Mouse (Mus musculus) stomach, embryonic 16.5 days (tissue): ENCODE measurements around the gene Kcnip1. TPM values are rescaled to one million over a fixed set of nuclear protein-coding genes. Genes with fewer than 3 reads are reported as not detected.

Source experiments
- ATAC-seq: fragments of 200-750 bp; cut with Nextera tagmentation; 2 replicates; pipeline ENCODE4 v1.8.0; 2017; ENCODE audit warnings: moderate number of reproducible peaks, moderate TSS enrichment; ENCODE audit not compliant: insufficient read depth, low FRiP score
- H3K27ac ChIP-seq: fragments of 300-500 bp; sonication (generic); 2 replicates; pipeline ENCODE4 v1.5.1; 2014; ENCODE audit warnings: low read length
- H3K27me3 ChIP-seq: fragments of 300-500 bp; sonication (generic); 2 replicates; pipeline ENCODE4 v1.6.1; 2014; ENCODE audit warnings: low read length, control low read depth, mixed read lengths; ENCODE audit not compliant: control insufficient read depth, insufficient read depth
- H3K36me3 ChIP-seq: fragments of 300-500 bp; sonication (generic); 2 replicates; pipeline ENCODE4 v1.6.1; 2014; ENCODE audit warnings: low read length; ENCODE audit not compliant: control insufficient read depth, insufficient read depth
- H3K4me1 ChIP-seq: fragments of 300-500 bp; sonication (generic); 2 replicates; pipeline ENCODE4 v1.6.1; 2014; ENCODE audit warnings: low read length, control low read depth, mixed read lengths; ENCODE audit not compliant: control insufficient read depth, insufficient read depth
- H3K4me2 ChIP-seq: fragments of 300-500 bp; sonication (generic); 2 replicates; pipeline ENCODE4 v1.6.1; 2014; ENCODE audit warnings: low read depth, low read length, mixed read lengths
- H3K4me3 ChIP-seq: fragments of 300-500 bp; sonication (generic); replicated peaks from 2 replicates; pipeline ENCODE4 v1.5.1; 2014; ENCODE audit warnings: mild to moderate bottlenecking, low read length
- H3K9ac ChIP-seq: fragments of 300-500 bp; sonication (generic); 2 replicates; pipeline ENCODE4 v1.6.1; 2014; ENCODE audit warnings: low read length
- H3K9me3 ChIP-seq: fragments of 300-500 bp; sonication (generic); replicated peaks from 2 replicates; pipeline ENCODE4 v1.6.1; 2016; ENCODE audit warnings: low read length, control low read depth; ENCODE audit not compliant: control insufficient read depth
- WGBS: fragments of 180-500 bp; shearing (Covaris S2); extraction: QIAGEN DNeasy Blood & Tissue Kit; methylation state at CpG from one replicate; pipeline ENCODE4 v1.1.7; 2014; 5-methylcytosine and 5-hydroxymethylcytosine counted together
- polyA plus RNA-seq: library from polyadenylated mRNA; unstranded; fragments of >200 nt; fragmentation: Nextera tagmentation; extraction: Ambion mirVana; gene quantifications from 2 replicates; pipeline ENCODE4 v1.2.1, GENCODE M21; 2015

Kcnip1 gene
- polyA plus RNA-seq, 1 experiment from 2014 or later = 10.7 TPM

DNA sequence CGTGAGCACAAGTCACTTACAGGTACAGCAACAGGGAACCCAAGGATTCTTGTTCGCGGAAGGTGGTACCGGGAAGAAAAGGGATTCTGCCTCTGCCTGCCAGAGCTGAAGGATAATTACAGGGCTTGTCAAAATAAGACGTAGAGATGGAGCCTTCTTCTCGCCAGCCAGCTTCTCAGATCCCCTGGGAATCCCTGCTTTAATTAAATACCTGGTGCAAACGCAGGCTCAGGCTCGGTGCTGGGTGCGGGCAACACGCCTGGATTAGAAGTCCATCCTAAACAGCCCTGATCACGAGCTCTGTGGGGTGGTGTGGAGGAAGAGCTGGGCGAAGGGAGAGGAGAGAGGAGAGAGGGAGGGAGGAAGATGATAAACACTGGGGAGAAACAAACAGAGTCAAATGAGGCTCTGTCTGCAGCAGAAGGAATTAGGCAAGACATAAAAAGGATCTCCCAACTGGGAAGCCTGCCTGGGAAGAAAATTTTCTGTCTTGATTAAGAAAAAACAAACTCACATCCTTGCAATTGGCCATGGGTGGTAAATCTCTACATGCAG, 194.8 kb downstream of the Kcnip1 start:
- H3K4me1 ChIP-seq = no peaks in the 10 kb centered on the region
- no peaks in the 10 kb centered on the region for H3K27me3 ChIP-seq
- 58% methylated on average over 12 of the region's 12 CpGs for WGBS
- H3K9me3 ChIP-seq = no peaks in the 10 kb centered on the region
- H3K9ac ChIP-seq = no peak overlapping the region
- no peak overlapping the region for H3K4me2 ChIP-seq
- ATAC-seq = no peak
- no peak overlapping the region for H3K4me3 ChIP-seq
- no peaks in the 10 kb centered on the region for H3K36me3 ChIP-seq
- no peak overlapping the region for H3K27ac ChIP-seq

DNA sequence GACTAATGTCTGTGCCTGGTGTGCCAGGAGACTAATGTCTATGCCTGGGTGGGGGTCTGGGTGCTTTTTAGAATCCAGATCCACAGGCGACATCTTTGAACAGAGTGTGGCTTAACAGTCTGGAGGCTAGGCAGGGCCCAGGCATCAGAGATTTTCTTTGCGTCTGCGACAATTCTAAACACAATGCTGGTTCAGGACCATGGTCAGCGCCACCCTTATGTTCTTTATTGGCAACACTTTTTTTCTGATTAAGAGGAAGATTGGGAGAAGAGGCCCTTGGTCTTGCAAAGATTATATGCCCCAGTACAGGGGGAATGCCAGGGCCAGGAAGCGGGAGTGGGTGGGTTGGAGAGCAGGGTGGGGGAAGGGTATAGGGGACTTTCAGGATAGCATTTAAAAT, 205.6 kb downstream of the Kcnip1 start:
- no peak for ATAC-seq
- no peak overlapping the region for H3K4me2 ChIP-seq
- no peaks in the 10 kb centered on the region for H3K27me3 ChIP-seq
- no peaks in the 10 kb centered on the region for H3K4me1 ChIP-seq
- no peaks in the 10 kb centered on the region for H3K9me3 ChIP-seq
- no peak overlapping the region for H3K27ac ChIP-seq
- no peaks in the 10 kb centered on the region for H3K36me3 ChIP-seq
- H3K4me3 ChIP-seq = no peak overlapping the region
- 23% methylated on average over 5 of the region's 5 CpGs for WGBS
- no peak overlapping the region for H3K9ac ChIP-seq

DNA sequence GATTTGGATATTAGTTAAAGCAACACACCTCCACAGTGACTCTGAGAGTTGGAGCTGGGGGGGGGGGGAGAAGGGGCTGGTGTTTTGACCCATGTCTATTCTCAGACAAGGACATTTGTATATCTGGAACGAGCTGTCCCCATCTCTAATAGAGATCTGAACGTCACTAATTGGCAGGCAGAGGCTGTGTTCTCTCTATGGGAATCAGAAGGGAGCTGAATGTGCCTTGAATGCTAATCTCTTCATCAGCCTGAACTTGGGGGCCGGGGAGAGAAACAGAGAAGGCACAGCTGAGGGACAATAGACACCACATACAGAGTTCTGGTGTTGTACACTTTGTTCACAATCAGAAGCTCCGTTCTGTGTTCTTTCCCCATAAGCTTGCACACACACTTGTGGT, 206.4 kb downstream of the Kcnip1 start:
- ATAC-seq = no peak
- Histone ChIP-seq H3K4me2 (no peak overlapping the region), H3K27ac (no peak overlapping the region), H3K9me3 (no peaks in the 10 kb centered on the region), H3K36me3 (no peaks in the 10 kb centered on the region), H3K4me1 (no peaks in the 10 kb centered on the region), H3K4me3 (no peak overlapping the region), H3K27me3 (no peaks in the 10 kb centered on the region), H3K9ac (no peak overlapping the region)
- WGBS = 79% methylated on average over 4 of the region's 4 CpGs

DNA sequence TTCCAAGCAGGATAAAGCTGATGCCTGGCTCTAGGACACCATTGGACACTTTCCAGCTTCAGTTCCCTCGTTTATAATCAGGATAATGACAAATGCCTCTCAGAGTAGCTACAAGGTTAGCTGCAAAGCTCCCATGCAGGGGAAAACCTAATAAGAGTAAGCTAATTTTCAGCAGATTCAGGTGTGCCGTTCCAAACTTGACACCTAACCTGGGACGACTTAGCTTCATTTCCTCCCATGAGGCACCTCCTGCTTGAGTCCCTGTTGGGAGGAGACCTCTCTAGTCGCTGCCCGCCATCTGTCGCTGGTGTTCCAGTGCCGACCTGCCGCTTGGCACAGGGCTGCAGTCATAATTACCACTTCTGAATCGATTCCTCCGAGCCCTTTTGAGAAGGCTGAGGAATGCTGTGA, 211.4 kb downstream of the Kcnip1 start:
- 39% methylated on average over 10 of the region's 10 CpGs for WGBS
- Histone ChIP-seq H3K9me3 (no peaks in the 10 kb centered on the region), H3K27me3 (no peaks in the 10 kb centered on the region), H3K4me3 (no peak overlapping the region), H3K4me2 (no peak overlapping the region), H3K9ac (no peak overlapping the region), H3K27ac (no peak overlapping the region), H3K36me3 (no peaks in the 10 kb centered on the region), H3K4me1 (peaks cover 5% of the 10 kb centered on the region; the same call in 1 of the 2 replicates)
- no peak for ATAC-seq

DNA sequence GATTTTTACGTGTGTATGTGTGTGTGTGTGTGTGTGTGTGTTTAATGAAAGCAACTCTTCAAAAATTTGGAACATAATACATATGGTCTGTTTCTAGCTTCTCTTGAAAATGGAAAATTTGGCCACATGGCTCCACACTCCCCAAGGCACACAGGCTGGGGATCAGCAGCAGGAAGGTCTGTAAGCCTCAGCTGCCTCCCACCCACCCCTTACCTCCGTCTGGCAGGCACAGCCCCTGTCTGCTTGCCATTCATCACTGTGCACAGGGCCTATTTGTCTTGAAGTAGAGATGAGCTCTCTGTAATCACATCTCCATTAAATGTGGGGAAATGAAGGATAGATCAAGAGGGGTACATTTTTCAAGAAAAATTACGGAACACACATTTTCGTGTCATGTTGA, 212.7 kb downstream of the Kcnip1 start:
- ATAC-seq = no peak
- Histone ChIP-seq H3K36me3 (no peaks in the 10 kb centered on the region), H3K4me3 (no peak overlapping the region), H3K9me3 (no peaks in the 10 kb centered on the region), H3K27ac (no peak overlapping the region), H3K27me3 (no peaks in the 10 kb centered on the region), H3K4me1 (peaks cover 5% of the 10 kb centered on the region; the same call in 1 of the 2 replicates), H3K9ac (no peak overlapping the region), H3K4me2 (no peak overlapping the region)
- 37% methylated on average over 4 of the region's 4 CpGs for WGBS

DNA sequence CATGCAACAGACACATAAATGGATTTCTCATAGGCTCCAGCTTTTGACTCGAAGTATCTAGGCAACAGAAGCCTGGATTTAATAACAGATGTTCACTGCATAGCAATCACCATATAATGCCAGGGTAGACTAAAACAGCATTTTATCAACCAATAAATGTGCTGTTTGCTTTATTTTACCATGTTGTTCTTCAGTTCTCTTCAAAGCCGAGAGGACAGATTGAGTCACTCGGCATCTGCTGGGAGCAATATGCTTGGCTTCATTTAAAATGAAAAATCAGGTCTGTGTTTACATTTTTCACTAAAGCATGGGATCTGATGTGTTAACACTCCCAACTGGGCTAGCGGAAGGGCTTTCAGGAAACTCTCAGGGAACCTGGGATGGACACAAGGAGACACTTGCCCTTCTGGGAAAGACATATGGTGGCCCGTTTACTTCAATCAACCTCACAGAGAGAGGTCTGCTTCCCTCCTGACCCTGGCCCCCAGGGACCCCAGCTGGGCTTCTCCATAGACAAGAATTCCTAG, 220.3 kb downstream of the Kcnip1 start:
- no peaks in the 10 kb centered on the region for H3K4me1 ChIP-seq
- no peak overlapping the region for H3K4me3 ChIP-seq
- H3K36me3 ChIP-seq = no peaks in the 10 kb centered on the region
- no peak for ATAC-seq
- no peak overlapping the region for H3K9ac ChIP-seq
- H3K4me2 ChIP-seq = no peak overlapping the region
- WGBS = 44% methylated on average over 5 of the region's 5 CpGs
- no peaks in the 10 kb centered on the region for H3K27me3 ChIP-seq
- no peak overlapping the region for H3K27ac ChIP-seq
- no peaks in the 10 kb centered on the region for H3K9me3 ChIP-seq

DNA sequence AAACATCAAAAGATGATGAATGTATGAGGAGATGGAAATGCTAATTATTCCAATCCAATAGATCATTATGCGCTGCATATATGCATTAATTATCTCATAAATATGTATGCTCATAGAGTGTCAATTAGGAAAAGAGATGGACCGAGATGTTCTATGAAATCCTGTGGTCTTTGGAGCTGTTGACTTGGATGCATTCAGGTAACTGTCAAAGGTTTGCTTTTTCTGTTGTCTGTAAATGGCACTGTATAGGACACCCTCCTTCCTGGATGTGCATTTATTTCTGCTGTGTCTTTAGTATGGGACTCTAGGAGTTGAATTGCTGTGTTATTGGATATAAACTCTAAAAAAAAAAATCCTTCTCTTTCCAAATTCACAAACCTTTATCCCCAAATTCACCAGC, 220.9 kb downstream of the Kcnip1 start:
- Histone ChIP-seq H3K4me3 (no peak overlapping the region), H3K9me3 (no peaks in the 10 kb centered on the region), H3K36me3 (no peaks in the 10 kb centered on the region), H3K27ac (no peak overlapping the region), H3K4me1 (no peaks in the 10 kb centered on the region), H3K9ac (no peak overlapping the region), H3K27me3 (no peaks in the 10 kb centered on the region), H3K4me2 (no peak overlapping the region)
- 88% methylated on average over 2 of the region's 2 CpGs for WGBS
- no peak for ATAC-seq

DNA sequence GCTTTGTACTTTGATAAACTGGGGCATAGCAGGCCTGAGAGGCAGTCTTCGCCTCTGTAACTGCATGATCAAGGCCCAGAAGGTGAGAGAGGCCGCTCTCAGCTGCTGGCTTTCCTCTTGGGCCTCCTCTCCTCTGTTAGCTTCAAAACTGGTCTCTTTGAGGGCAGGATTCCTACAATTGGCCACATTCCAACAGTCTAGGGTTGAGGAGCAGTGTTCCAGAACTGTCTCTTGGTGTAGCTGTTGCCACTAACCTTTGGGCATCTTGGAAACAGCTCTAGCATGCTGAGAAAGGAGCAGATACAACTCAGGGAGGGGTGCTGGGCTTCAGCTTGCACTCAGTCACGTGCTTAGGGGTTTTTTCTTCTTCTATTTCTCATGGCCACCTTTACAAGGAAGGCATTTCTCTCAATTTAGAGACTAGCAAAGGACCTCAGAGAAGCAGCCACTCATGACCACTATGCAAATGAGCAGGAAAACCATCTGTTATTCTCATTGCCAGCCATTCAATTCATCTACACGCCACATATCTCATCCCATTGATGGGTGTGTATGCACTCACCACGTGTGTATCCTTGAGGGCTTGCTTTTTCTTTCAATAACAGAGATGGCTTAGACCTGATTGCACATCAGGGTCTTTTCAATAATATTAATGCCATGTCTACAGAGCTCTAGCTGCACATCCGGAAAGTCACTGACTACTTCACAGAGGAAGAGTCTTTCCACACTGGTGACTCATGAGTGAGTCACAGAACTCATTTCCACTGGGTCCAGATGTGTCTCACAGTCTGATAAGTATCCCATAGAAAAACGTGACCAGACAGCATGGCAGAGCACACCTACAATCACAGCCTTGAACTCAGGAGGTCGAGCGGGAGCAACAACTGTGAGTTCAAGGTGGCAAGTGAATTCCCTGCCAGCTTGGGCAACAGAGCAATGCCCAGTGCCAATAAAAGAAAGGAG, 225.7 kb downstream of the Kcnip1 start:
- H3K9me3 ChIP-seq = no peaks in the 10 kb centered on the region
- H3K4me1 ChIP-seq = no peaks in the 10 kb centered on the region
- H3K4me3 ChIP-seq = no peak overlapping the region
- H3K27me3 ChIP-seq = no peaks in the 10 kb centered on the region
- no peak overlapping the region for H3K27ac ChIP-seq
- no peak overlapping the region for H3K9ac ChIP-seq
- no peak for ATAC-seq
- no peak overlapping the region for H3K4me2 ChIP-seq
- 71% methylated on average over 9 of the region's 9 CpGs for WGBS
- no peaks in the 10 kb centered on the region for H3K36me3 ChIP-seq

DNA sequence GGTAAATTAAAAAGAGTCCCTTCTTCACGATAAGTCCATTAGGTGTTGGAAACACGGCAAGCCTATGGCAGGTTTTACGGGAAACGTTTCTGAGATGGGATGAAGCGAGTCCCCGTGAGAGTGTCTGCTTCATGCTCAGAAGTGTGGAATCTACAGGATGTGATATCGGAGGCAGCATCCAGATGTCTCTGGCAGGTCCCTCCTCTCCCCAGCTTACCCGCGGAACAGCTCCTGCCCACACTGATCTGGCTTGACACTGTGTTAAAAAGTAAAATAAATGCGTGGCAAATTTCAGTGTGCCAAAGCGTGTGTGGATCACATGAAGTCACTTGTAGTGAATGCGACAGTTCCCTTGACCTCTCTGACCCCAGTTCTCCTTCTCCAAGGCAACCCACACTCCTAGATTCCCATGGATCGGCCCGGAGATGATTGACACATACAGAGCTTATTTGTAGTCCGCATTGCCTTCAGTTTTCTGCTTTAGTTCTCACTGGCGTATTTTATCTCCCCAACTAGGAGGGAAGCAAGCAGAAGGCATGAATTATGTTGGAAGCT, 231.7 kb downstream of the Kcnip1 start:
- Histone ChIP-seq H3K9me3 (no peaks in the 10 kb centered on the region), H3K4me2 (no peak overlapping the region), H3K4me3 (no peak overlapping the region), H3K36me3 (no peaks in the 10 kb centered on the region), H3K27ac (no peak overlapping the region), H3K27me3 (no peaks in the 10 kb centered on the region), H3K9ac (no peak overlapping the region), H3K4me1 (no peaks in the 10 kb centered on the region)
- WGBS = 69% methylated on average over 16 of the region's 16 CpGs
- no peak for ATAC-seq
